Mouse (Mus musculus) ovary, postnatal 10 days (tissue): ENCODE results near the gene Rab22a.
"Not testable (repeated sequence)": the region's sequence is repeated elsewhere in the genome, so short reads cannot be mapped to it uniquely, and the experiment has no call there.

Source experiments
- DNase-seq: peaks from one replicate; pipeline ENCODE4 v3.0.0; 2022; ENCODE audit warnings: low spot score

Gene Rab22a

GRCm38 (mm10) chr2:173666876-173667275 is 7.3 kb downstream of the Rab22a start:
- no peak for DNase-seq

DNA sequence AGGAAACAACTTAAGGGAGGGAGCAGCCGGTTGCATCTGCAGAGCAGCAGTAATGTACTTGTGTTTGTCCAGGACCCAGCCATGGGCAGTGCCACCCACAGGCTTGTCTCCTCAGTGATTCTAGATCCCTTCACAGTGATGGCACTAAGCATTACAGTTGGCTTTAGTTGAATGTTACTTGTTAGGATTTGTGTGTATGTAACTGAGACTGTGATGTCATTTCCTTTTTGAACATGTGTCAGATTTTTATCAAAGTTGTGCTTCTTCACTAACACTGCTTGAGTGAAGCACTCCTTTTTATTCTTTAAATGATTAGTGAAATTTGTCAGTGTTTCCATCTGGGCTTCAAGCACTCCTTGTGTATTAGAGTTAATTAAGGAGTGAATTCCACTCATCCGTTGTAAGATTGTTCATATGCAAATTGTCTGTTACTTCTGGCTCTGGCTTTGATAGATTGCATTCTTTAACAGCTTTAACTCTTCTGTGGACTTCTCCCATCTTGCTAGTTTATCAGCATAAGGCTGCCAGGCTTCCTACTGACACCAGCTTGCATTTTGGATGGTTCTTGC is 12.9 kb downstream of the Rab22a start:
- DNase-seq = no peak

DNA sequence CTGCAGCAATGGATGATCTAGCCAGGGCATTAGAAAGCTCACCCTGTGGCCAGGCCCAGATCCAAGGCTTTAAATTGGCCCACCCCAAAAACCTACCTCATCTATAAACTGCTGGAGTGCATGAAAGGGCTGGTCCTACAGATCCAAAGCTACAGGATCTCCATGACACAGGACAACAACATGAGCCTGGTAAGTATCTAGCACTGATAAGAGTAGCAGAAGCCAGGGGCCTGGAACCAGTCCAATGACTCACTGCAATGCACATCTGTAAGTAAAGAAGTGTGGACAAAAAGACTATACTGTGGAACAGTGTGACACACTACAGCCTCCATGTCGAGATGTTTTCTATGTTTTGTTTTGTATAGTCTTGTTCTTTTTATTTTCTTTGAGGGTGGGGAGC is 13.9 kb downstream of the Rab22a start:
- no peak for DNase-seq

- DNase-seq = no peak
Observed at GRCm38 (mm10) chr2:173678593-173678992, 19.0 kb downstream of the Rab22a start.

DNA sequence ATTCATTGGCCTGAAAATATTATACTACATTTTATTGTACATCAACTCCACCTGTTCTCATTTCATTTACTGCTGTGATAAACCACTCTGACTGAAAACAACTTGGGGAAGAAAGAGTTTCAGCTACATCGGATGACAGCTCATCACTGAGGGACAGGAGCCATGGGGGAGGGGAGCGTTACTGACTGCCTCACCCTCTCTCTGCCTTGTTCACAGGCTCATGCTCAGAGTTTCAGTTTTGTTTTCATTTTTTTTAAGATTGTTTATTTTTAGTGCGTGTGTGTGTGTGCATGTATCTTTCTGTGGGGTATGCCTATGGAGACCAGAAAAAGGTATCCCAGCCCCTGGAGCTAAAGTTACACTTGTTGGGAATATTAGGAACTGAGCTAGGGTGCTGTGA is 19.7 kb downstream of the Rab22a start:
- no peak for DNase-seq

- DNase-seq = no peak
Observed at GRCm38 (mm10) chr2:173680153-173680552, 20.6 kb downstream of the Rab22a start.

- no peak for DNase-seq
Observed at GRCm38 (mm10) chr2:173682773-173683172, 23.2 kb downstream of the Rab22a start.

DNA sequence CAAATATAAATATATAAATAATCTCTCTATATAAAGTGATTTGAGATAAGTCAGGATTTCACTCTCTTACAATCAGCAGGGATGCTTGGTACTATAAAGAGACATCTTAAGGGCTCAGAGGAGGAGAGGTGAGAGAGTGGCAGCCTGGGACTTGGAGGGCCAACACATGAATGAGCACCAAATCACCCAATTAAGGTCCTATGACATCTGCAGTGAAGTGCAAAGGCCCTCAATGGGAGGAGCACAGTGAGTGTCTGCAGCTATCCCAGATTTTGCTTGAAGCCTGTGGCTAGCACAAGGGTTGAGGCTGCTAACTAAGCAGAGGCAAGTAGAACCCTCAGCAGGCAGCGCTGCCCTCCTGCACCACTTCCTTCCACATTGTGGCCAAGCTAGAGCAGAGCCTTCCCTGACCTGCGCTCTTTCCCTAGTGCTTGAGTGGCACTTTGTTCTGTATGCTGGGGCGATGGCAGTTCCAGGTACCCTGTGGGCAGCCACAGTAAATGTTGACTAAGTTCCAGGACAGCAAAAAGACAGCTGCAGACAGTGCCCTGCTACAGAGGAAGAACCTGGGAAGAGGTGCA is 26.3 kb downstream of the Rab22a start:
- no peak for DNase-seq

- DNase-seq = no peak
Observed at GRCm38 (mm10) chr2:173687363-173687762, 27.8 kb downstream of the Rab22a start.

GRCm38 (mm10) chr2:173689835-173690234 is 30.3 kb downstream of the Rab22a start:
- no peak for DNase-seq

DNA sequence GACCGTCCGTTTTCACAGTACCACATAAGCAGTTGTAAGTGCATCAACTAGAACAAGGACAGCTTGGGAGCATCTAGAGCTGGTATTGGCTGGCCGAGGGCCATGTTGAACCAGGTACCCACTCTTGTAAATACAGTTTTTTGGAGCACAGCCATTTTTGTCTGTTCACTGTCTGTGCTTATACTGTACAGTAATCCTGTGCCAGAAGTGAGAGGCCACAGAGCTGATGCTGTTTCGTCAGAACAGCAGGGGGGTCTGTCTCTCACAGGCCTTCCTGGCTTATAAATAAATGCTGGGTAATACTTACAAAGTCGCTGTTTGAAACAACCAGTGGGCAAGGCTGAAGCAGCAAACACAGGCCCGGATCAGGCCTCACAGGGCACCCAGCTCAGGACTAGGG is 32.2 kb downstream of the Rab22a start:
- DNase-seq = no peak

DNA sequence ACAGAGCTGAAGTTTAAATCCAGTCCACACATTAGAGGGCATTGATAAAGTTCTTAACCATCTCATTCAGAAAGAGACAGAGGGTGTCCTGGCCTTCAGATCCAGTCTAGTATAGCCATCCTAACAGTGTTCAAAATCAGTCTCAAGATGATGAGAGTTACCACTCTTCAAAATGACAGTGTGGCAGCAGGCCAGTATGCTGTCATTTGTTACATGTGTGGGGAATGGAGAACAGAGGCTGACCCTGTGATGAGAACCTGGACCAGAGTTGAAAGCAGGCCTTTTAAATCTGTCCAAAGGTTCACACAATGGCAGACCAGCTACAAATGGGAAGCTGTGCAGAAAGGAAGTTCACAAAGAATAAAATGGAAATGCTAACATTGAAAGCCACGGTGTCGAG is 33.1 kb downstream of the Rab22a start:
- no peak for DNase-seq

- DNase-seq = no peak
Observed at GRCm38 (mm10) chr2:173698850-173699249, 39.3 kb downstream of the Rab22a start.

- DNase-seq = no peak
Observed at GRCm38 (mm10) chr2:173702096-173702866, 42.7 kb downstream of the Rab22a start.

- DNase-seq = no peak
Observed at GRCm38 (mm10) chr2:173702867-173703237, 43.3 kb downstream of the Rab22a start.

GRCm38 (mm10) chr2:173705827-173706551 is 46.4 kb downstream of the Rab22a start:
- no peak for DNase-seq

DNA sequence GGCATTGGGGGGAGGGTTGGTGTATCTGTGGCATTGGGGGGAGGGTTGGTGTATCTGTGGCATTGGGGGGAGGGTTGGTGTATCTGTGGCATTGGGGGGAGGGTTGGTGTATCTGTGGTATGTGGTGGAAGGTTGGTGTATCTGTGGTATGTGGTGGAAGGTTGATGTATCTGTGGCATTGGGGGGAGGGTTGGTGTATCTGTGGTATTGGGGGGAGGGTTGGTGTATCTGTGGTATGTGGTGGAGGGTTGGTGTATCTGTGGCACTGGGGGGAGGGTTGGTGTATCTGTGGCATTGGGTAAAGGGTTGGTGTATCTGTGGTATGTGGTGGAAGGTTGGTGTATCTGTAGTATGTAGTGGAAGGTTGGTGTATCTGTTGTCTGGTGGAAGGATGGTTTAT is 48.1 kb downstream of the Rab22a start:
- DNase-seq = not testable (repeated sequence)

GRCm38 (mm10) chr2:173710193-173710592 is 50.6 kb downstream of the Rab22a start:
- no peak for DNase-seq

DNA sequence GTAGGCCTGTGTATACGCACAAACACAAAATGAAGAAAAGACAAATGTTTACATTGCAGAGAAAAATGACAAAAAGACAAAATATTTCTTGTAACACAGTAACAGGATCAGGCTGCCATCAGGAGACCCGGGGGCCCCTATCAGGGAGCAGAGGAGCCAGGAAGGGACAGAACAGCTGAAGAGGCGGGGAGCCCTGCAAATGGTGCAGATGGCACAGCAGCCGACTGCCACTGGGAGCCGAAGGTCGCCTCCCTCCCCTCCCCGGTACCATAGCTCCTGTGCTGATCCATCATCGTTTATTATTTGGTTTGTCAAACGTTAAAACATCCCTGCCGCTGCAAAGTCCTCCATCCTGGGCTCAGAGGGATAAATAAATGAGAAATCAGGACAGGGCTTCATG is 53.1 kb downstream of the Rab22a start:
- DNase-seq = no peak

DNA sequence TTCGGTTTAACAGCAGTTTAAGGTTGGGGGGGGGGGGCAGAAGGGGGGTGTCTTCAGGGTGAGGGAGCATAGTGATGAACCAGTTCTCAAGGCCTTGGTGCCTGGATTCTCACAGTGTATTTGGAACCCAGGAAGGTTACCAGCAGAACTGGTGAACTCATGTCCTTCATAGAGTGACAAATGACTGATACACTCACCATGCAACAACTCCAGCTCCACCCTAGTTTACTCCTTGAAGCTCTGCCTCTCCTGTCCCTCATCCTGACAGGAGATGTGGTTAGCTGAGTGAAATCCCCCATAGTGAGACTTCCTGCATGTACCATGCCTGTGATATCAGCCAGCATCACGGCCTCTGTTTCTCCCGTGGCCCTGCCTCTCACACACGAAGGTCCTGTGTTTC is 53.7 kb downstream of the Rab22a start:
- DNase-seq = no peak

DNA sequence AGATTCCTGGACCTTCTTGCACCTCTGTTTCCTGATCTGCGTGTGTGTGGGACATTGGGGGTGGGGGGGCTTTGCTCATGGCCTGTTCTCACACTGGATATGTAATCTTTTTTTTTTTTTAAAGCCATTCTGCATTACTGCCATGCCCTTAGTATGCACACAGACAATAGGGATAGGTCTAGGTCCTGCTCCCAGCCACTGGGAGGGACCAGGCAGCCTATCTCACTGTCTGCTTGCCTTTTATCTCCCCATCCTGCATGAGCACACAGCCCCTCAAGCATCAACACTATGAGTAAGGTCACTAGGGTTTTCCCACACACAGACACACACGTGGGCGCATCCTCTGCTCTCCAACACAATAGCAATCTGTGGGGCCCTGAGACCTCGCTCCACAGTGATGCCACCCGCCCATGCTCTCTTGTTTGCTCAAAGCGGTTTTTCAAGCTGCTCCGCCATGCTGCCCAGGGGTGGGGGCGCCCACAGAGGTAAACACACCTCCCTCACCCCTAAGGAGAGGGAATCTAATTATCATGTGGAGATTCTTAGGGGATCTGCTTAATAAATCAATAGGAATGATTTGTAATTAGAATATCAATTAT is 55.2 kb downstream of the Rab22a start:
- no peak for DNase-seq

DNA sequence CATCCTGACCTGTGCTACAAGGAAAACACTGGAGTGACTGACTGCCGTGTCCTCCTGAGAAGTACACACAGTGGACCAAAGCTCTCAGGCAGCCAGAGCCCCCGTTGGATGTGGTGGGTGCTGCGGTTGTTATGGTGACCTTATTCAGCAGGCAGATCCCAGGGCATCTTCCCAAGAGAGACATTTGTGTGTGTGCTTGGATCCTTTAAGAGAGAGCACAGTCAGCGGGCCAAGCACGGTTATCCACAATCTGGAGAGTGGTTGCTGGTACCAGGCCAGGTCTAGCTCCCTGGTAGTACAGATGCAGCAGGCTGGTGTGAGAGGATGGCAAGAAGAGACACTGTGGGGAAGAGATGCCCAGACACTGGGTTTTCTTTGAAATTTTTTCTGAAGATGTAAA is 57.4 kb downstream of the Rab22a start:
- DNase-seq = no peak

GRCm38 (mm10) chr2:173719115-173719514 is 59.6 kb downstream of the Rab22a start, which contains the start of gene 1700010B08Rik:
1700010B08Rik (plus strand) TSS chr2:173719415.
- not testable (repeated sequence) for DNase-seq
